Mouse (Mus musculus): ENCODE results near the gene Kcnn3.

The Kcnn3 gene

GRCm38 (mm10) chr3:89565371-89565770 lies 45.4 kb downstream of the Kcnn3 start:
- no peak for DNase-seq (ENCODE audit: low read depth, low spot score)

DNA sequence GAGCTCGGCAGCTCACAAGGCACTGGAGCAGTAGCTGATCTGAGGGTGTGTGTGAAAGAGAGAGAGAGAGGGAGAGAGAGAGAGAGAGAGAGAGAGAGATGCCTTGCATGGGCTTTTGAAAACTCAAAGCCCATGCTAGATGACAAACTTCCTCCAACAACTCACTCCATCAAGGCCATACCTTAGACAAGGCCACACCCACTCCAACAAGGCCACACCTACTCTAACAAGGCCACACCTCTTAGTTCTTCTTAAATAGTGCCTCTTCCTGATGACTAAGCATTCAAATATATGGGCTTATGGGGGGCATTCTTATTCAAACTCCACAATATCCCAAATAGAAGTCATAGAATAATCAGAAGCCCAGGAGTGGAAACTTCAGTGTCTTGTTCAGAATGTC lies 49.1 kb downstream of the Kcnn3 start:
- DNase-seq (ENCODE audit: low read depth, low spot score) = peak; percentile 21

DNA sequence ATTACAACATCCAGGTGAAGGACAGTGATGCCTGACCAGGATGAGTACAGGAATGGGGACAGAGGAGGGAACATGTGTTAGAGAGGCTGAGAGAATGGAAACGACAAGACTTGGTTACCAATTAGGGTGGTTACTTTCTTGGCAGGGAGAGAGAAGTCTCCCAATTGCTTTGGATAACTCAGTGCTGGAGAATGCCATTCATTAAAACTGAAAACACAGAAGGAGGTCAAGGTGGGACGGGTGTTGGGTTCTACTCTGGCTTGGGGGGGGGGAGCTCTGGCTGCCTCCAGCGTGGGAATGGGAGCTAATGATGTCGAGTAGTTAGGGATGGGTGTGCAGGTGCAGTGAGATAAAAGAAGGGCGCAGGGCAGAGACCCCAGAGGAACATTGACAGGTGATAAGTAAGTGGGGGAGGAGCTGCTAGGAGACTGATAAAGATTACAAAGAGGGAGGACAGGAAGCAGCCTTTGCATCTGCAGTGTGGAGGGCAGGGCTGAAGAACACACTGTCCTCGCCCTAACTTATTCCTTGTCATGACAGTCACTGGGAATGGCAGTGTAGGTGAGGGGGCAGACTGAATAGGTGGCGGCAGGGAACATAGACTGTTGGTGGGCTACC lies 49.9 kb downstream of the Kcnn3 start:
- DNase-seq (ENCODE audit: low read depth, low spot score) = no peak

DNA sequence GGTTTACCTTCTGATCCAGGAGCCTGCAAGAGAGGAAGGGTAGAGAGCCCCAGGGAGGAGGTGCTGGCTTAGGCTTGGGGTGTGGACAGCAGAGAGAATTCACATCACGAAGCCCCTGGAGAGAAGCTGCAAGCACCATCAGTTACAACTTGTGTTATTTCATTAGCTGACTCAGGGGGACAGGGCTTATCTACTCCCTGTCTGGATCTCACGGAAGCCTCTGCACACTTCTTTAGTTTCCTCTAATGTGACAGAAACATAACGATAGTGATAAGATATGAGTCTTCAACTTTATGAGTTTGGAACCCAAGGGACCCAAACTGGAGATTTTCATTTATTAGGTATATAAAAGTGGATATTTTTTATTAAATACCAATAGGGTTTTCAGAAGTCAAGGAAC lies 50.4 kb downstream of the Kcnn3 start:
- DNase-seq (ENCODE audit: low read depth, low spot score) = no peak

GRCm38 (mm10) chr3:89574260-89574659 lies 54.3 kb downstream of the Kcnn3 start:
- peak; percentile 82 for DNase-seq (ENCODE audit: low read depth, low spot score)

- no peak for DNase-seq (ENCODE audit: low read depth, low spot score)
Measured at GRCm38 (mm10) chr3:89576381-89576780, 56.4 kb downstream of the Kcnn3 start.

DNA sequence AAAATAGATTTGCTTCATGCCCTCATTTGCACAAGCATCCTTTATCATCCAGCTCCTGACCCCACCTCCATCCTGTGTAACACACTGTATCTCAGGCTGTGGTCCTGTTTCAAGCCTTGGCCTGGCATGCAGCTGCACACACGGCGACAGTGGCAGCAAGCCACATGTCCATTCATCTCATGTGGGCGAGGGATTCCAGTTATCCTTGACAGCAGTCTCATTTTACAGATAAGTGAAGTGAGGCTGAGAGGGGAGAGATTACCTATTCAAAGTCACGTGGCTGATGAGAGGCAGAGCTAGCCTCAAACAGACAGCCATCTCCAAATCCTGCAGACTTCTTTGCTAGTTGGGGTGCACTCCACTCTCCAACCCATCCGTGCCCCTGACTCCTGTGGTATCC lies 57.2 kb downstream of the Kcnn3 start:
- no peak for DNase-seq (ENCODE audit: low read depth, low spot score)

DNA sequence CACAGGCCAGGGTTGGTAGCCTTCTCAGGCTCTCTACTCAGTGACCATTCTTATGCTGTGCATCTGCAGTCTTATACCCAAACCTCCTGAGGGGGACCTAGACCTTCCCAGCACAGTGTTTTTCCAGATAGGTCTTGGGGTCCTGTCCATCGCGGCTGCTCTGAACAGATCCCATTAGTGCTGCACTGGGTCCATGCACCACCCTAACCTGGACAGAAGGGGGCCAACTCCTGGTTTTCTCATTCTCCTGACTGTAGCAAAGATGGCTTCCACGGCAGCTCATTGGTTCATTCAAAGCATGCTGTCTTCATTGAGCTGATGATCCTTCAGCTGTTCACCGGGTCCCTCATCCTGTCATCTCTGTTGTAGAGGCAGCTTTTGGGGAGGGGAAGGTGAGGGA lies 58.1 kb downstream of the Kcnn3 start:
- peak; percentile 61 for DNase-seq (ENCODE audit: low read depth, low spot score)

DNA sequence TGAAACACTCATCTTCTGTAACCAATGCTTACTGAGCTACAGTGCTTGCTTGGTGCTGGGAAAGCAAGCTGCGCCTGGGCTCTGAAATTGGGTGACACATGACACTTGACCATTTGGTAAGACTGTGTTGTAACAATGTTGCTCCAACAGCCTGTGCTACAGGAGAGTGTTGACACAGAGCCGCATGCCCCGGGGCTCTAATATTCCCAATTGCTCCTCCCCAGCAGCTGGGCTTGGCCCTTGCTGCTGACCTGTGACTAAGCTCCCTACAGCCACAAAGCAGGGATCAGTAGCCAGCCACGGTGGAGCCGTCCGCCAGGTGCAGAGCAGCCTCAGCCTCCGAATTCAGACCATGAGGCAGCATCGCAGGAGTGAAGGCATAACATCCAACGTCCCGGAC lies 58.8 kb downstream of the Kcnn3 start:
- DNase-seq (ENCODE audit: low read depth, low spot score) = peak; percentile 33

DNA sequence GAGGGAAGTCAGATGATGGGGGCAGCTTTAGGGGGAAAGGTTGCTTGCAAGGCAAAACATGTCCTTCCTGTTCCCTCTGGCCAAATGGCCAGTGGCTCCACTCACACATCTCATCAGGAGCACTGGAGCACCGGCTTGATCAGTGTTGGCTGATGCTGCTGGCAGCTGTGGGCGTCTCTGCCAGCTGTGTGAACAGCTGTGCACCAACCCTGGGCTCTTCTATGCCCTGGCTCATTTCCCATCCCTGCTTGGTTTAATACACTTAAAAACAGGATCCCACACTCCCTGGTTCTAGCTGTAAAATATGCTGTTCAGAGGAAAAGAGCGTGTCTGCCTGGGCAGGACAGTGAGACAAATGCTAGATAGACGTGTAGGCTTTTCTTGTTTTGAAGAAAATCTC lies 64.3 kb downstream of the Kcnn3 start:
- DNase-seq (ENCODE audit: low read depth, low spot score) = no peak

DNA sequence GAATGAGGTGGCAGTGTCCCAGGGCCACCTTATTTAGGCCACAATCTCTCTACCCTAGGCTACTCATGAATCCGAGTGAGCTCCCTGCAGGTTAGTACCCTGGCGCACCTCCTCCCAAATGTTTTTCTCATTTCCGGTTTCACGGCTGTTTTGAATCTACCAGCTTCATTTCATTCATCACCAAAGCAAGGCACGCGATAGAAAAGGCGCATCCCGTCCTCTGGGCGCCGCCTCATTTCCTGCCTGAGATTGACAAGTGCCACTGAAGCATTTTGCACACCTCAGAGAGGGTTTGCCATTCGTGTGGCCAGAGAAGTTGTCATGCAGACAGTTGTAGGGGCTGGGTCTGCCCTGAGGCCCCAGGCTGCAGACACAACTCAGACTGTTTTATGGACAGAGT lies 68.5 kb downstream of the Kcnn3 start:
- DNase-seq (ENCODE audit: low read depth, low spot score) = no peak

- no peak for DNase-seq (ENCODE audit: low read depth, low spot score)
Measured at GRCm38 (mm10) chr3:89589321-89589720, 69.4 kb downstream of the Kcnn3 start.

GRCm38 (mm10) chr3:89590386-89590785 lies 70.4 kb downstream of the Kcnn3 start:
- no peak for DNase-seq (ENCODE audit: low read depth, low spot score)

GRCm38 (mm10) chr3:89591461-89591860 lies 71.5 kb downstream of the Kcnn3 start:
- no peak for DNase-seq (ENCODE audit: low read depth, low spot score)

DNA sequence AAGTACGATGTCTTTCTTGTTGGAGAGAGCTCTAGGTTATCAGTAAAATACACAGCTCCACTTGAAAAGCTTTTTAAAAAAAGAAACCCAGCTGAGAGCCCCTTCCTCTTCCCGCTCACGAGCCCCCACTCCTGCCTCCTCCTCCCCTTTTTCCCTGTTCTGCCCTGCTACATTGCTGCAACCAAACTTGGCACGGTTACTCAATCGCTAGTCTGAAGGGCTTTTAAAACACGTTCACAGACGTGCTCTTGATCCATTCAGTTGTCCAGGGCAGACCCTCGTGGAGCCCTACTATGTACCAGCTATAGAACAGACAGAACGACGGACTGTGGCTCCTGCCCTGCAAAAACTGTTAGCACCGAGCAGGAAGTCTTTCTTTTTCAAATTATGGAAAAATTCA lies 72.8 kb downstream of the Kcnn3 start:
- DNase-seq (ENCODE audit: low read depth, low spot score) = no peak

GRCm38 (mm10) chr3:89593524-89593923 lies 73.6 kb downstream of the Kcnn3 start:
- DNase-seq (ENCODE audit: low read depth, low spot score) = no peak

GRCm38 (mm10) chr3:89598361-89598760 lies 78.4 kb downstream of the Kcnn3 start:
- DNase-seq (ENCODE audit: low read depth, low spot score) = no peak

DNA sequence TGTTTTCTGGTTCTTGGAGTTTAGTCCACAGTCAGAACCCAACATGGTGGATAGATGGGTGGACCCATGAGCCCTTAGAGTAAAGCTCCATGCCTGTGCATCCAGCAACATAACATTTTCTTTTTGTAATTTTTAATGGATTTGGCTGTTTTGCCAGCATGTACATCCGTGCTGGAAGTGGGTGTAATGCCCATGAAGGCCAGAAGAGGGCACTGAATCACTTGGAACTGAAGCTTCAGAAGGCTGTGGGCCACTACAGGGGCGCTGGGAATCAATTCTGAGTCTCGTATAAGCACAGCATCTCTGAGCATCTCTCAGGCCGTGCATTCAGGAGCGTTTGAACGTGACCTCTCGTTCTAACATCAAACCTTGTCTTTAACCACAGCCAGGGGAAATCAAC lies 79.0 kb downstream of the Kcnn3 start:
- DNase-seq (ENCODE audit: low read depth, low spot score) = peak; percentile 58

GRCm38 (mm10) chr3:89601060-89601459 lies 81.1 kb downstream of the Kcnn3 start:
- DNase-seq (ENCODE audit: low read depth, low spot score) = no peak

GRCm38 (mm10) chr3:89603300-89603699 lies 83.3 kb downstream of the Kcnn3 start:
- no peak for DNase-seq (ENCODE audit: low read depth, low spot score)

DNA sequence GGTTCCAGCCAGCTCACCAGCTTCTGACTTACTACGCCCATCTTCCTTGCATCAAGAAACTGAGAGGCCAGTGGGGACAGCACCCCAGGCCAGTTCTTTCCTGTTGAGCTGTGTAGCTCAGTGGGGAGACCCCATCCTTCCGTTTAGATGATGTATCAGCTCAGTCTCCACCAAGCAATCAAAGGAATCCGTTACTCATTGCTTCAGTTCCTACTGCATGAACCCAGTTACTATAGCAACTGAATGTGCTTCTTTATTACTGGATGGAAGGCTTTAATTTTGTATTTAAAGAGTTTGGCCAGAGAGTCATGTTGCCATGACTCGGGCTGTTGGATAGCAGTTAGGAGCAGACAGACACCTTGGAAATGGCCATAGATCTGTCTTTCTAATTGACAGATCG lies 85.3 kb downstream of the Kcnn3 start:
- no peak for DNase-seq (ENCODE audit: low read depth, low spot score)

- DNase-seq (ENCODE audit: low read depth, low spot score) = peak; percentile 41
Measured at GRCm38 (mm10) chr3:89607327-89607726, 87.4 kb downstream of the Kcnn3 start.

GRCm38 (mm10) chr3:89612048-89612447 lies 92.1 kb downstream of the Kcnn3 start:
- DNase-seq (ENCODE audit: low read depth, low spot score) = peak; percentile 22

Data from ZHBTc4 (cell line).